Mouse (Mus musculus) kidney, postnatal 10 days (tissue): ENCODE measurements around the gene Tnfrsf14.
A peak's percentile ranks its signal among the peaks of the same experiment; 100 is the strongest.

ENCODE experiments used
- DNase-seq: peaks from one replicate; pipeline ENCODE4 v3.0.0; 2021; ENCODE audit warnings: mixed read lengths

The Tnfrsf14 gene

DNA sequence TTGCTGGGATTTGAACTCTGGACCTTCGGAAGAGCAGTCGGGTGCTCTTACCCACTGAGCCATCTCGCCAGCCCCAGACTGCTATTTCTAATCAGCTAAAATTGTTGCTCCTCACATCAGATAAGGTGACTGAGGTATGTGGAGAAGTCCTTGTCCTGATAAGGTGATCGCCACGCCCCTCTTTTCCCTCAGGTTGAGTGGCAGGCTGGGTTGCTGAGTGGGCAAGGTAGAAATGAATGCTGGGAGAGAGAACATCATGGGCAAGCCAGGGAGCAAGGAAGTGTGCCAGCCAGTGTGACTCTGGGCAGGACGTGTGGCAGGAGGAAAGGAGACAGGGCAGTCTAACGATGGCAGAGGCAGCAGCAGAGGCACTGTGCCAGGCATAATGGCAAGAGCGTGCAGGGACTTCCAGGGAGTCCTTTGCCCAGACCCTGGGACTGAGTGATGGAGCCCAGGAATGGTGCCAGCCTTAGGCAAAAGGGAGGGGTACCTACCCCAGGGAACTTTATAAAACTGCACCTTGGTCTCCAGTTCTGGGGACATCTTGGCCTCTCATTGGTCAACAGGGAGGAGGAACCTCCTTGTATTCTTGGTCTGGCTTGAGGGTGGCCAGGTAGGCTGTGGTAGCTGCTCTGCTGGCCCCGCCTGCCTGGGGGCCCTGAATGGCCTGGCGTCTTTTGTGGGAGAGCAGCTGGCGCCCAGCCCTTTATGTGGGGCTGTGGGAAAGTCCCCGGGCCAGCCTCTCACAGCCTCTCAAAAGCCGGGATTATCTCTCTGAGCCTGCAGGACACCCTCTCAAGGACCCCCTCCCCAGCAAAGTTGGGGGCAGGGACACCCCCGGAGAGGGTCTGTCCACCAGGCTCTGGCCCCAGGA, 19.9 kb upstream of the Tnfrsf14 start:
- DNase-seq: no peak

DNA sequence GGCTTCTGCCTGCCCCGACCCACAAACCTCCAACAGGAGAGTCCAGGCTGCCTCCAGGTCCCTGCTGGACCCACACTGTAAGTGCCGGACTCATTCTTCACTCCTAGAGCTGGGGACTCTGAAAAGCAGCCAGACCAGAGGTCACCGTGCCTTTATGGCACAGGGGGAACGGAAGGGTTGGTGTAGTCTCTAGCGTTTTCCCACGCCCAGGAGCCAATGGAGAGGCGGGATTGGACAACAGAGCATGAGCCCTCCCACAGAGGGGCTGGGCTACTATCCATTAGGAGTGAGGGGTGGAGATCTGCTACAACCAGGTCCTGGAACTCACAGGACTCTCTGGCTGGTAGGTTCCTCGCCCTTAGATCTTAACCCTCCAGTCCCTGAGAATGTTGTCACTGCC, 18.0 kb upstream of the Tnfrsf14 start:
- peak; percentile 82 for DNase-seq

DNA sequence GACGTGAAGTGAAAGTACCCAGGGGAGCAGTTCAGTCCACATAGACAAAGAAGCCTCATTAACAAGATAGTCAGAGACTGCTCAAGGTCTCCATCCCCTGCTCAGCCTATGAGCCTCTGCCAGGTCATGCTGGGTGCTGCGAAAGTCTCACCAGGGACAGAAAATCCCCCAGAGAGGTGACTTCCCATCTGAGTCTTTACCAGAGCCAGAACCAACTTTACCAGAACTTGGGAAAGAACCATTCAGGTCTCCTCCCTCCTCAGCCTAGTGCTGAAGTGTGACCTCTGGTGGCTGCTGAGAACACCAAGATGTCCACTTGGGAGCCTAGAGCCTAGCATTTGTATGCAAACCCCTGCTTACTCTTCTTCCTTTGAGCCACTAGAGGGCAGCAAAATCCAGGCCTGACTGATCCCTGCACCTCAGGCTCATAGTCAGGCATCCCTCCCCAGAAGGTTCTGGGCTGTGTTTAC, 15.8 kb upstream of the Tnfrsf14 start:
- peak; percentile 83 for DNase-seq

DNA sequence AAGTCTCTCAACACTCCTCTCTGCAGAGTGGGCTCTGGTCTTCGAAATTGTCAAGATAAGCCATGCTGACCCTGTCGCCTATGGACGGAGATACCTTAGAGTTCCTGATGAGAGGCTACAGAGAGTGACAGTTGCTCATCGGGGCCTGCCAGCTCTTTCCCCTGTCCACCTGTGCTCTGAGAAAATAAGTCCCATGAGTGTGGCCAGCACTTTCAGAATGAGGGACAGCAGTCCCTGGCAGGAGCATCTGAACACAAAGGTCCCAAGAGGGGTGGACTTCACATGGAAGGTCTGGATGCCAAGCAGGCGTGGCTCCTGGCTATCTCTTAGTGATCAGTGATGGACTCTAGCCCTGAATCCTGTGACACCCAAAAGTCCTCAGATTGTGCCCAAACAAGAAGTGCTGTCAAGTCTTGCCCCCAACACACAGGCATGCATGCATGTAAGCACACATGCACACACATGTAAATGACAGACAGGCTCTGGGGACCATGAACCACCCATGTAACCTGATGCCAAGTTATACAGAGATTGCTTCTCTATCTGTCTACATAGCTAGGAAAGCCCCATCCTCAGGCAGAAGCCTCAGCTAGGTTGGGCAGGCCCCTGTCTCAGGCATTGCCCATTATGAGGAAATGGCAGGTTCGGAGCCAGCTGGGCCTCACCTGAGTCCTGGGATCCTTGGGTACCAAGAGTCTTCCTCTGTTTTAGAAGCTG, 15.1 kb upstream of the Tnfrsf14 start:
- no peak for DNase-seq

DNA sequence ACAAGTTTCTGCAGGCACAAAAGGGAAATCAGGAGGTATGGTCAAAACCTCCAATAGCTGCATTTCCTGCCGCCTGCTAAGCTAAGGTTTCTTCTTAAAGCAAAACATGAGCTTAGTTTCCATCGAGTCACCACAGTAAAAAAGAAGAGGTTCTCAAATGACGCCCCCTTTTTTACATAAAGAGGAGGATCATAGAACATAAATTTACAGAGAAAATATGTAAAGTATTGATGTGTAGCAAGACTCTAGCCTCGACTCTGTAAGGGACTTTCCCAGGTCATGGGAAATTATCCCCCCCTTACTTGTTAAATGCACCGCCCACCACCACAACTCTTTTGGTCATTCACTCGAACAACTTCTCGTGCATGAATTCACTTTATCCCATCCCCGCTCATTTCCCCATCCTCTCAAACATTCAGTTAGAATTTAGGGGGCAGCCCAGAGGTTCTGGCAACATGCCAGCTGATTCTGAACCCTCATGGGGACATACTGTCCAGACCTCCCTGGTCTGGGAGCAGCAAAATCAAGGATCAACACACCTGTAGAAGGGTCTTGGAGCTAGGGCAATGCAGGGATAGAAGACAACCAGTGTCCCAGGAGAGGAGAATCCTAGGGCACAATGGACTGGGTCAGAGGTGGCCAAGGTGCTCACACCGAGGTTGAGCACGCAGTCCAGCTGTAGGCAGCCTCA, 14.4 kb upstream of the Tnfrsf14 start:
- DNase-seq: no peak

DNA sequence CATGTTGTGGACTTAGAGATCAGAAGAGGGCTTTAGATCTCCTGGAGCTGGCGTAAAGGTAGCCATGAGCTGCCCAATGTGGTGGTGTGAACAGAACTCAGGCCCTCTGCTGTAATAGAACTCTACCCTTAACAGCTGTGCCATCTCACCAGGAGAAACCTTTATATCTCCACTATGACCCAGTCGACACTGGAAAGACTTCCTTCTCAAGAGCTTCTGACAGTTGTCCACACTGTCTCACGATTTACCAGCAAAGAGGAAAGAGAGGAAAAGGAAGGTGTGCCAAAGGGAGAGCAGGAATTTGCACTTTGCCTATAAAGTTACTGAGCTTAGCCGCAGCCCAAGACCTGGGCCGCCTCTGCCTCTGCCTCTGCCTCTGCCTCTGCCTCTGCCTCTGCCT, 13.5 kb upstream of the Tnfrsf14 start:
- DNase-seq: no peak

DNA sequence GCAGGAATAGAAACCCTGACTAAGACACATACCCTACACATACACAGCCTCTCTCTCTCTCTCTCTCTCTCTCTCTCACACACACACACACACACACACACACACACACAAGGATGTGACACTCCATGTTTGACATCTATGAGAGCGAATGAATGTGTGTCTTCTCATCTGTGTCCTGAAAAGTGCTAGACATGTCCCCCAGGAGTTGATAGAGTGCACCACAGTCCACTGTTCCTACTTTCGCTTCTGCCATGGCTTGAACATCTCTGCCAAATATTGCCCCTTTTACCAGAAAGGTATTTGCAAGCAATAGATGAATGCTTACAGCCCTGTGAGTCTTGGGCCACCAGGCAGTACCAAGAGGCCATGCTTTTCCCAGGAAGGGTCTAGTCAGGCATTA, 11.8 kb upstream of the Tnfrsf14 start:
- DNase-seq: no peak

DNA sequence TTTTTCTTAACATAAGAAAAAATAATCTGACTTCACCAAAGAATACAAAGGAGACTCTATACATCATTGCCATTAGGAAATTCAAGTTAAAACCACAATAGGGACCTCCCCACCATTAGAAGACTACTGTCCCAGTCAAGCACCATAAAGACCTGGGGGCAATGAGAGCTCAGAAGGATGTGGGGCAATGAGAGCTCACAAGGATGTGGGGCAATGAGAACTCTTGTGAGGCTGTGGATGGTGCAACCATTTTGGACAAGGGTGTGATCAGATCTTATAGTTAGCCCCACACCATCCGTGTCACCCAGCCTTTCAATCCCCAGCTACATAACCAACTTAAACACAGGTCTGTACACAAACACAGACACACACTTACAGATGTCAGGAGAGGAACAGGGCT, 9.4 kb upstream of the Tnfrsf14 start:
- no peak for DNase-seq

DNA sequence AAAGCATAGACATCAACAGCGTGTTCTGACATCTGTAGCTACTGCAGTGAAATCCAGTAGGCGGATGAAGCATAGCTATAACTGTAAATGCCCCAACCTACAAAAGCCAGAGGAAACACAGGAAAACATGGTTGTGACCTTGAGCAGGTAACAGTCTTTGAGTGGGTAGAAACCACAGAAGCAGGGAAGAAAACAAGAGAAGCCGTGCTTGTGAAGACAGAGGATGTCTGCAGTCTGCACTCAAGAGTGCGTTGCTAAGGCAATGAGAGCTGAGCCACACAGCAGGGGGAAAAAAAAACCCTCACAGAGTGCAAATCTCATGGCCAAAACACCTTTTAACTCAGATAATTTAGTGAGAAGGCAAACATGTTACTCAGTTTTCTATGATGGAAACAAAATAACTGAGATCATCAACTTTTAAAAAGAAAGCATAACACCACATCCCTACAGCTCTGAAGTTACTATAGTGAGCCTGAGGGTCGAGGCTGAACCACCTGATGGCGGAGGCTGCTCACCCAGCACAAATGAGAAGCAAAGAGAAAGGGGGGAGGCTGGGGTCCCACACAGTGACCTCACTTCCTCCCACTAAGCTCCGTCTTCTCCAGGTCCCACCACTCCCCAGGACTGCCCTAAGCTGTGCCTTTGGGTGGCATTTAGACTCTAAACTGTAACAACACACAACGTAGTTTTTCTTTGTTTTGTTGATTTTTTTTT, 8.3 kb upstream of the Tnfrsf14 start:
- no peak for DNase-seq

DNA sequence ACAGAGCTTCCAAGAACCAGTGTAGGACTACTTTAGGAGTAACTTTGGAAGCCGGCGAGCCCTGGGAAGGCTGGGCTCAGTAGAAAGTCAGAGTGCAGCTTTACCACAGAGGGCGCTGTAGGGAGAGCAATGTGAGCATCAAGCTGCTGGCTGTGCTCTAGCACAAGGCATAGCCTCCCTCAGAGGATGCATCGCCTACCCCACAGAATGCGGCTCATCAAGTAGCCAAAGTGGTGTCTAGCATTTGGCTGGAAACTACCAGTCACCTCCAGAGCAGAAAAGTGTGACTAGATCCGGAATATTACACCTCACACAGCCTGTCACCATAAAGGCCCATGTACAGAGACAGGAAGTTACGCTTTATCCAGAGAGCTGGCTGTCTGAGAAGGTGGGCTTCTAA, 7.4 kb upstream of the Tnfrsf14 start:
- no peak for DNase-seq

DNA sequence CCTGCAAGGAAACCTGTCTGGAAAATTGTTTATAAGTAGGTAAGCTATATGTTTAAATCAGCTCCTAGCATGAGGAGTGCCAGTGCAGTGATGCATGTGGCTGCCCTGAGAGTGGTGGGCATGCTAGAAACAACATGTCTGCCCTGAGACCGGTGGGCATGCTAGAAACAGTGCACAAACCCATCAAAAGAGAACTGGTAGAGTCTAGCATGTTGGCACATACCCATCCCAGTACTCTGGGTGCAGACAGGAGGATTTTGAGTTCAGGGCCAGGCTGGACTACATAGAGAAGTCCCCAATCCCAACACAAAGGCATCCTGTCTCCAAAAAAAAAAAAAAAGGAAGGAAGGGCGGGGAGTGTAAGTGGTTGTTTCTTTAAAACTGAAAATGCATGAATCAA, 6.4 kb upstream of the Tnfrsf14 start:
- no peak for DNase-seq

DNA sequence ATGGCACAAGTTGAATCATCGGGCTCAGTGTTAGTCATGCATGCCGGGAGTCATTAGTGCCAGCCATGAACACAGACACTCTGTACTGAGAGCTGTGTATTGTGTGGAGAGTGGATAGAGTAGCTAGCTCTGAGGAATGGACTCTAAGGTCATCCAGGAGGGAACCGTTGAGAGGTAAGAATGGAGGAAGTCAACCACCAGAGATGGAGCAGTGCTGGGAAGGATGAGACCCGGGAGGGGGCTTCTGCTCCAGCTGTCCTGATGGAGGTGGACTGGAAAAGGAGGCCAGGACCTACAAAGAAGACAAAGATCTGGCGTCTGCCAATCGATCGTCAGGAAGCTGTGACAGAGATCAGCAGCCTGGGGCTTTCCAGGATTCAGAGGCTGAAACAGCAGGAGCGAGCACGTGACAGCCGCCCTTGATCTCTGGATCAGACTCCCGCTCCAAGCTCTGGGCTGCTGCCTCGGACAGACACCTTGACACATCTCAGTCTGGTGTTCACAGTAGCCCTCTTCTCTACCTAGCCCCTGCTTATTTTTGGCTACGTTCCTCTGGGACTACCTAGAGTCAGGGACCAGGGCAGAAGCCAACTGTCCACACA, 5.0 kb upstream of the Tnfrsf14 start:
- DNase-seq: no peak

DNA sequence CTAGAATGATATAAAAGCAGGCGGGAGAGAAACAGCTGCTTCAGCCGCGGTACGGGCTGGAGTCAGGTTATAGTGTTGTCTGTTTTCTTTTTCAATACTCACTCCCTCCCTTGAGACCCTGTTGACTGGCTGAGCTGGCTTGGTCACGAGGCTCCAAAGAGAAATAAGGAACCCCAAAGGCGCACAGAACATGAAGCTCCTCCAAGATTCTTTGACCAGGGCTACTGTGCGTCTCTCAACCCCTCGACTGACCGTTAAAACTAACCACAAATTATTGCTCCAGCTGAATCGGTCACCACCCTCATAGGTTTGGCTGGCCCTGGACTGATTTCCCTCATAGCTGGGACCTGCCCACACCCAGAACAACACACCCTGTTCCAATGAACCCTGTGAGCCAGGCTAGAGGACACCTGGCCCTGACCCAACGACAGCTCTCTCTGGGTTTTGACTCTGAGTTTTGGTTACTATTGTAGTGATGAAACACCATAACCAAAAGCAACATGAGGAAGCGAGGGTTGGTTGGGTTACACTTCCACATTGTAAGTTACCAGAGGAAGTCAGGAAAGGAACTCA, 811 bp upstream of the Tnfrsf14 start:
- DNase-seq: no peak

DNA sequence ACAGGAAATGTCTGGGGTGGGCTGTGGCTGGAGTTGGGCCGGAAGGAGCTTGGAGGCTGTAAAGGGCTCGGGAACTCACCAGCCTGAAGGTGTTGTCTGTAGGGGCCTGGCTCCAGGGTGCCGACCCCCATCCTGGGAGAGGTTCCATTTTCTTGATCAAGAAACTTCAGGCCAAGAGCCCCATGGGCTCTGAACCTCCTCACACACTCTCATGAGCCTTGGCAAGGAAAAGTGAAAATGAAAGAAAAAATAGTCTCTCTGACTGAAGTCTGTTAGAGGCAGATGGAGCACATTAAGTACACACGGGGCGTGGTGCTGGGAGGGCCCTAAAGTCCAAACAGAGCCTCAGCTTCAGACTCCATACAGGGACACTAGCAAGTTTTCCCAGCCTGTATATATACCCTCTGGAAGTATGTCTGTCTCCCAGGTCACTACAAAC, 445 bp downstream of the Tnfrsf14 start:
- DNase-seq: peak; percentile 57

DNA sequence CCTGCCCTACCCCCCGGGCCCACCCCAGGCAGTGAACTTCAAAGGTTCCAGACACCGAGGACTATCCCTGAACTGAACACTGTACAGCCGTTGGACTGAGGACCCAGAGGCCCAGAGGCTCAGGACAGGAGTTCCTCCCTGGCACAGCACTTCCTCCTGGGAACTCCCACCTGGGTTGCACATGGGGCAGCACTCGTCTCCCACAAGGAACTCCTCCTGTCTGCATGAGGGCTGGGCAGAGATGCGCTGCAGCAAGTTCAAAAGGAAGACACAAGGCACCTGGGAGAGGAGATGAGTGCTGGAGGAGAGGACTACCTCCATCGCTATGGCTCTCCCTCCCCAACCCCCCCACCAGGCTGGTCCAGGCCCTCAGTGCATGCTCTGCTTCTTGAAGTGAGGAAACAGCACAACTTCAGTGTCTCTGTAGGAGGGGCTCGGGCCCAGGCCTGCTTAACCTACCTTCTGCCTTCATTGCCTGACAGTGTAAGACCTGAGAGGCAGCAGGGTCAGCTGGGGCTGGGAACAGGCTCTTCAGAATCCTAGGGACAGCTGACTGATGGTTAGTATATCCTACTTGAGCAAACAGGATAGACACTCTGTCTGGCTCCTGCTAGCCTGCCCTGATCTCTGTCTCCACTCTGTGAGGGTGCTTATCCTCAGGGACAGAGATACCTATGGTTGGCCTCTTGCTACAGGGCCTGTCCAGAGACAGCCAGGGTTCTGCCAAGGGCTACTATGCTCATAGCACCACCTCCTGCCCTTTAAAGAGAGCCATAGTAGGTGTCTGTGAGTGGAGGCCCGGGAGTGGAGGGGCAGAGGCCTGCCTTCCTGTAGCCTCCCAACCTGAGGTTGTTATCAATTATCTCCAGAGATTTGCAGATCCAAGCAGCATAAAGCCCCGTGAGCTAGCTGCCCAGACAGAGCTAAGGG, 1.1 kb downstream of the Tnfrsf14 start:
- DNase-seq: no peak

DNA sequence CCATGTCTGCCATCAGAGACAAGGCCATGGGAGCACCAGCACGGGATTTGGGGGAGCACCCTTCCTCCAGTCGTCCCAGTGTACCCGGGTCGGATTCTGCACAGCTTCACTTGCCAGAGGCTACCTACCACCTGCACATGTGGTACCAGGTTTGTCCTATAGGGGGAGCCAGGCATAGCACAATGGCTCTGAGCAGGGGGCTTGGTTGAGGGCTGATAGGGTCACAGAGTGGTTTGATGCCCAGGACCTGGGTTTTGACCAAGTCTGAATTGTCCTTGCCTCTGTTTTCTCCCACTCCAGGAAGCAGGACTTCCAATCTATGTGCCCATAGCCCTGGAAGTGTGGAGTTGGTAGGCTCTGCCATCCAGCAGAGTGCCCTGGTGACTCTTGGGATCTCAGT, 3.0 kb downstream of the Tnfrsf14 start:
- DNase-seq: no peak

DNA sequence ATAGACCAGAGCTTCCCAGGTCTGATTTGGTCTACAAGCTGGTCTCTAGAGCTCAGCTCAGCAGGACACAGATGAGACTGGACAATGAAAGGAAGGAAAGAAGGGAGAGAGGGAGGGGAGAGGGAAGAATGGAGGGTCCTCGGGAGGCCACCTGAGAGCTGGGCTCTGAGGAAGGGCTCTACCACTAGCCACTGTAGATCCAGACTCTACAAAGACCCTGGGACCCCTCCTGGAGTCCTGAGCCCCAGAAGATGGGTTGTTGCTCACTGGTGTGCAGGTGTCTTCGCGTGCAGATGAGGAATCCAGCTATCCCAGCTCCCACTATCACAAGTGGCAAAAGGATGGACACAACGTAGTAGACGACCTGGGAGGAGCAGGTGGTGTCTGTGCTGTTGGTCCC, 5.4 kb downstream of the Tnfrsf14 start:
- no peak for DNase-seq

DNA sequence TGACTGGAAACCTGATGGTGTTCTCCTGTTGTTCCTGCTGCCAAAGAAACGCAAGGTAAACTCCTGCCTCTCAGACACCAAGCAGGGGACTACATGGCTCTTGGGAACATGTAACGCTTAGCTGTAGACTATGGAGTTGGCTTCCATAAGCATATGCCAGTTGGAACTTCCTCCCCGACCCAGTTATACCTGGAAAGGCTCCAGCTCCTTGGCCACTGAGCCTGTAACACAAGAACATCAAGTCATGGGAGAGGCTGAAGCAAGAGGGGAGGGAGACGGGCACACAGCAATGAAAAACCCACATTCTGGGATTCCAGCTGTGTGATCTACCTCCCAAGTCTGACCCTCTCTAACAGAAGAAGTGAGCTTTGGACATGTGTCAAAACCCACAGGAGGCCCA, 6.1 kb downstream of the Tnfrsf14 start:
- DNase-seq: no peak

DNA sequence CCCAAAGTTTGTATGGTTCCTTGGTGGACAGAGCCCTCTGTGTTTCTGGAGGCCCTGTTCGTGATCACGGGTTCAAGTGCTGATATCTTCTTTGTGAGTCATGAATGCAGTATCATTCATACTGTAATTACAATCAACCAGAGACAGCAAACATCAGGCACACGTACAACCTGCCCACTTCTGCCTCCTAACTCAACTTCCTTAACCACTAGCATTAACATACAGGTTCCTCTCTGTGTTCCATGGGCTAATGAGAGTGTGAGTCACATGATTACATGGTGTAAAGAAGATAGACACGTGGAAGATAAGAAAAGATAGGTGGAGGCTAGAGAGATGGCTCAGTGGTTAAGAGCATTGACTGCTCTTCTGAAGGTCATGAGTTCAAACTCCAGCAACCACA, 11.7 kb downstream of the Tnfrsf14 start:
- DNase-seq: no peak

DNA sequence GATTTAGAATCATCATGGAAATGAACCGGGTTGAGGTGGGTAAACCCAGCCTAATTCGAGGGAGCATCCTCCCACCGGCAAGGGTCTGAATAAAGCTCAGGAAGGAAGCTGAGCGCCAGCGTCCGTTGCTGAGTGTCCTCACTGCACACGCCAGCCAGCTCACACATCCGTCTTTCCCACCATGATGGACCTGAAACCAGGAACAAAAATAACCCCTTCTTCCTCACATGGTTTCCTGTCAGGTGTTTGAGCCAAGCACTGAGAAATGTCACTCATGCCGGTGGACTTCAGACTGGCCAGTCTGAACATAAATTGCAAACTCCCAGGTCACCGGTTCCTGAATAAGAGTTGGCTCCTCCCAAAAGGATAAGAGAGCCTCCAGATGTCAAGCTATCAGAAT, 13.1 kb downstream of the Tnfrsf14 start:
- DNase-seq: no peak

DNA sequence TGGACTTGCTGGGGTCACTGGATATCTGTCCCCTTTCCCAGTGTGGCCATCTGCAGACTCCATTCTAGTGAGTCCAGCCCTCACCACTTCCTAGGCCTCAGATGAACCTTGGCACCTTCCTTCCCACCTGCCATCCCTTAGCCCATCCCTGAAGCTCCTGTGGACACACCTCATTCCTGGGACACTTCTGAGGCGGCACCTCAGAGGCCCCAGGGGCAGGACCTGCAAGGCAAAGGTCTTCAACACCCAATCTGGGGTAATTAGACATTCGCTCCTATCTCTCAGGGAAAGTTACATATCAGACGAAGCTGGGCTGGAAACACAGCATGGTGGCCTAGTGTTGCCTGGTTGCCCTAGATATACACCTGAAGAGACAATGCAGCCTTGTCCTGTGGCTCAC, 13.7 kb downstream of the Tnfrsf14 start:
- DNase-seq: no peak
